ENCODE assay signal across 9 mouse cellular contexts in genomic region chr14:9393271-9393771, GRCm38 (mm10).
DNase-seq lines count a peak whose midpoint lies in the region; ATAC-seq and TF ChIP-seq lines count a peak whose summit lies in the region.
"Had no signal": no experiment of that assay in that cellular context is flagged by ENCODE, and none has a peak within 500 bp of the region (broad histone marks: within the 10 kb centered on the region; RNA-seq: fewer than 3 reads in every experiment).

No protein-coding gene starts in this region.

- no peaks in the 10 kb centered on the region for H3K36me3 ChIP-seq in ES-E14 (ENCODE audit: control insufficient read depth, insufficient read depth, low read length, poor library complexity, severe bottlenecking)
- H3K36me3 ChIP-seq in forebrain, embryonic 16.5 days (ENCODE audit: control insufficient read depth, insufficient read depth): no peaks in the 10 kb centered on the region
- H3K36me3 ChIP-seq in lung, embryonic 16.5 days (ENCODE audit: control insufficient read depth, insufficient read depth, low read length): no peaks in the 10 kb centered on the region
- H3K36me3 ChIP-seq: limb, embryonic 15.5 days had no signal

- no peak overlapping the region for H3K27ac ChIP-seq in ES-E14 (ENCODE audit: insufficient read depth, low read depth, low read length, poor library complexity, severe bottlenecking)
- no peak overlapping the region for H3K27ac ChIP-seq in forebrain, embryonic 16.5 days (ENCODE audit: low read length)
- no peak overlapping the region for H3K27ac ChIP-seq in lung, embryonic 16.5 days (ENCODE audit: low read length)
- H3K27ac ChIP-seq: limb, embryonic 15.5 days had no signal

- peak; percentile 82 for ATAC-seq in forebrain, embryonic 16.5 days
- ATAC-seq in lung, embryonic 16.5 days (ENCODE audit: low read depth): 0 out of 2 replicates have a peak, but pooled peaks have one; percentile 41

- intact Hi-C loops in heart, postnatal 14 days (cut with DNase I): loop anchor here (5.0 to 10.0 kb wide), 3 partner anchors 459 to 1914 kb away; no protein-coding TSS in a partner anchor

- in situ Hi-C loops in ES-E14 (cut with MboI; ENCODE audit: low sequenced_read_pairs in 2 of 2, unreplicated experiment in 2 of 2): no loop called here

- no peak overlapping the region for H3K9ac ChIP-seq in ES-E14 (ENCODE audit: insufficient read depth, low read depth, low read length, poor library complexity, severe bottlenecking)
- H3K9ac ChIP-seq in forebrain, embryonic 16.5 days (replicated peaks; ENCODE audit: low read depth, low read length): no peak overlapping the region
- no peak overlapping the region for H3K9ac ChIP-seq in lung, embryonic 16.5 days (ENCODE audit: low read length)
- H3K9ac ChIP-seq: limb, embryonic 15.5 days had no signal

- no peaks in the 10 kb centered on the region for H3K27me3 ChIP-seq in forebrain, embryonic 16.5 days (replicated peaks; ENCODE audit: control insufficient read depth, insufficient read depth, low read length)
- H3K27me3 ChIP-seq in lung, embryonic 16.5 days (ENCODE audit: control insufficient read depth, insufficient read depth, low read depth, low read length): no peaks in the 10 kb centered on the region
- H3K27me3 ChIP-seq: limb, embryonic 15.5 days had no signal

- peak; percentile 49 for DNase-seq in ES-E14 (ENCODE audit: low read depth, low spot score)
- DNase-seq in c-Kit-positive CD71-negative TER-119-negative erythroid progenitor cells, embryonic 14.5 days (ENCODE audit: low read depth): peak; percentile 31
- DNase-seq in heart, postnatal 14 days: peak; percentile 84 to 85
- peak; percentile 44 for DNase-seq in large intestine, adult 2 months (ENCODE audit: low read depth, low spot score)
- DNase-seq in right cerebral cortex, adult 18-20 months: peak; percentile 73
- peak; percentile 63 to 75 for DNase-seq in urinary bladder, postnatal 4 days (ENCODE audit: low spot score in 2 of 2)

- WGBS in forebrain, embryonic 16.5 days: 19% methylated on average over 4 of the region's 4 CpGs
- 15% methylated on average over 4 of the region's 4 CpGs for WGBS in large intestine, adult 2 months
- WGBS in lung, embryonic 16.5 days: 12% methylated on average over 4 of the region's 4 CpGs

- H3K9me3 ChIP-seq in ES-E14 (ENCODE audit: control insufficient read depth, insufficient read depth, low read depth, low read length): no peaks in the 10 kb centered on the region
- H3K9me3 ChIP-seq in forebrain, embryonic 16.5 days (ENCODE audit: control insufficient read depth, low read length): no peaks in the 10 kb centered on the region
- H3K9me3 ChIP-seq in lung, embryonic 16.5 days (ENCODE audit: control insufficient read depth, low read length): no peaks in the 10 kb centered on the region
- H3K9me3 ChIP-seq: limb, embryonic 15.5 days had no signal

- H3K4me1 ChIP-seq in ES-E14 (ENCODE audit: control insufficient read depth in 2 of 2, insufficient read depth in 2 of 2, low read length in 2 of 2, poor library complexity in 1 of 2): peaks cover 0 to 4% of the 10 kb centered on the region in 2 experiments; a peak in 1 of 4 replicates
- no peaks in the 10 kb centered on the region for H3K4me1 ChIP-seq in forebrain, embryonic 16.5 days (replicated peaks; ENCODE audit: control insufficient read depth, insufficient read depth, low read length)
- no peaks in the 10 kb centered on the region for H3K4me1 ChIP-seq in lung, embryonic 16.5 days (replicated peaks; ENCODE audit: control insufficient read depth, insufficient read depth, low read length)

- no peak overlapping the region for H3K4me2 ChIP-seq in forebrain, embryonic 16.5 days (ENCODE audit: low read length)
- no peak overlapping the region for H3K4me2 ChIP-seq in lung, embryonic 16.5 days (ENCODE audit: low read depth, low read length)
- H3K4me2 ChIP-seq: limb, embryonic 15.5 days had no signal

- no peak overlapping the region for H3K4me3 ChIP-seq in ES-E14 (ENCODE audit: insufficient read depth in 1 of 2, low read depth in 1 of 2, low read length in 2 of 2, poor library complexity in 1 of 2, severe bottlenecking in 1 of 2)
- H3K4me3 ChIP-seq in forebrain, embryonic 16.5 days (replicated peaks; ENCODE audit: low read length): no peak overlapping the region
- no peak overlapping the region for H3K4me3 ChIP-seq in lung, embryonic 16.5 days (ENCODE audit: low read length)
- H3K4me3 ChIP-seq: limb, embryonic 15.5 days had no signal

TF ChIP-seq in ES-E14, 5 proteins besides CTCF, POLR2A, EP300 and RAD21:
- TF ChIP-seq HCFC1 (IDR thresholded peaks at IDR 0.05; ENCODE audit: borderline replicate concordance, insufficient read depth, low read length): no peak
- TF ChIP-seq ZC3H11A (IDR thresholded peaks at IDR 0.05; ENCODE audit: borderline replicate concordance, low read depth, low read length): peak; percentile 94

Comparison
In these comparisons a context has a peak if more than half of its experiments do, and no peak if none do; other contexts are left out.
1. DNase-seq: peak in every context shown above with its lines; median percentile 84 in heart, postnatal 14 days; 73 in right cerebral cortex, adult 18-20 months; 69 in urinary bladder, postnatal 4 days; 49 in ES-E14; 44 in large intestine, adult 2 months; 31 in c-Kit-positive CD71-negative TER-119-negative erythroid progenitor cells, embryonic 14.5 days.